Mouse (Mus musculus) lung, postnatal 25 days (tissue): Measurements from ENCODE around the gene Ap2a2.
"Not testable (repeated sequence)": the region's sequence is repeated elsewhere in the genome, so short reads cannot be mapped to it uniquely, and the experiment has no call there.

Experiments
- DNase-seq: peaks from one replicate; pipeline ENCODE4 v3.0.0; 2022; ENCODE audit warnings: low spot score

Gene Ap2a2

DNA sequence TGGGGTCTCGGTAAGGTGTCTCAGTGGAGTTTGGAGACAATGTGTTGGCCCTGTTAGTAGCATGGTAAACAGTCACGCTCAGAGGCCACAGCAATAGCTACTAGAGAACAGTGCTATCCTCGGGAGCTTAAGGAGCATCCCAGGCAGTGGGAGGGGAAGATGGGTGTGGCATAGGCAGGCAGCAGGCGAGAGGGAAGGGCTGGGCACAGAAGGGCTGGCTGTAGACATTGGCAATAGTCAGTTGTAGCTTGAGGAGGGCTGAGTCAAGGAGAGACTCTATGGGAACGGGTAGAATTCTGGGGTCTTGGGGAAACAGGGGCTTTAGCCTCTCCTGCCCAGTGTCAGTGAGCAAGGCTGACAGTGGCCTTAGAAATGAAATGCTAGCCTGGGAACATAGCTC lies 100.2 kb downstream of the Ap2a2 start:
- DNase-seq, result no peak

DNA sequence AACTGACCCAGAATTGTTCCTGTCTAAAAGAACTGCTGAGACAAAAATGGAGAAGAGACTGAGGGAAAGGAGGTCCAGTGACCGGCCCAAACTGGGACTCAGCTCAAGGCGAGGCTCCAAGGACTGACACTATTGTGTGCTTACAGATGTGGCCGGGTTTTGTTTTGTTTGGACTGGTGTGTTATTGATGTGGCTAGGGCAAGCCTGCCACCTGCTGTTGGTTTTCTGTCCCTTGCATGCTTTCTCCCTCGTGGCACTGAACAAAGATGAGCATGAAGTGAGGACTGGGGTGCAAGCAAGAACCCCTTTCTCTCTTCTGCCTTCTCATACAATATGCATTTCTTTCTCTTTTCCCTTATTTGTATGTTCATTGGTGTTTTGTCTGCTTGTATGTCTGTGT lies 104.2 kb downstream of the Ap2a2 start:
- peak; percentile 54 for DNase-seq

DNA sequence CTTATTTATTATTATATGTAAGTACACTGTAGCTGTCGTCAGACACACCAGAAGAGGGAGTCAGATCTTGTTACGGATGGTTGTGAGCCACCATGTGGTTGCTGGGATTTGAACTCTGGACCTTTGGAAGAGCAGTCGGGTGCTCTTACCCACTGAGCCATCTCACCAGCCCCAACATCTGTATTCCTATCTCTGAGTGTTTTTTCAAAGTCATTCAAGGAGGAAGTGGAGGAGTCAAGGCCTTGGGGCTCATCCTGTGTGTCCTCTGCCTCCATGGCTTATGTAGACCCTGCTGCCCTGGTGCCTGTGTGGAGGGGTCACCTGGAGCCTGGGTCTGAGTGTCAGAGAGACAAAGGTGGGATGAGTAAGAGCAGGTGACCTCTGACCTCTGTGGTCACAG lies 107.1 kb downstream of the Ap2a2 start:
- DNase-seq, result not testable (repeated sequence)

DNA sequence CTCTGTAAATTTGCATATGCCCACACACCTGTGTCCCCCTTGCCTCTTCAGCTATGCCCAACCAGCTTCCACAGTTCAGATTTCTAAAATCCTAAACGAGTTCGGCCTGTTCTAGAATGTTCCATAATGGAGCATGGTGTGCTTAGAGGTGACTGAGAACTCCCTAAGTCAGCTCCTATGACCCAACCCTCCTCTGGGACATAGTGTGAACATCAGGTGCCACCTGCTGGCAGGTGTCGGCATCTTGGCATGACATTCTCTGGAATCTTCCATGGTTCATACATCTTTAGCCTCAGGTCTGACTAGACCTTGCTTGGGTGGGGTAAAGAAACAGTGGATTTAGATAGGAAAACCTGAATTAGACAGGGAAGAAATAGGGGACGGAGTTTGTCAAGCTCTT lies 109.0 kb downstream of the Ap2a2 start:
- peak; percentile 16 for DNase-seq

DNA sequence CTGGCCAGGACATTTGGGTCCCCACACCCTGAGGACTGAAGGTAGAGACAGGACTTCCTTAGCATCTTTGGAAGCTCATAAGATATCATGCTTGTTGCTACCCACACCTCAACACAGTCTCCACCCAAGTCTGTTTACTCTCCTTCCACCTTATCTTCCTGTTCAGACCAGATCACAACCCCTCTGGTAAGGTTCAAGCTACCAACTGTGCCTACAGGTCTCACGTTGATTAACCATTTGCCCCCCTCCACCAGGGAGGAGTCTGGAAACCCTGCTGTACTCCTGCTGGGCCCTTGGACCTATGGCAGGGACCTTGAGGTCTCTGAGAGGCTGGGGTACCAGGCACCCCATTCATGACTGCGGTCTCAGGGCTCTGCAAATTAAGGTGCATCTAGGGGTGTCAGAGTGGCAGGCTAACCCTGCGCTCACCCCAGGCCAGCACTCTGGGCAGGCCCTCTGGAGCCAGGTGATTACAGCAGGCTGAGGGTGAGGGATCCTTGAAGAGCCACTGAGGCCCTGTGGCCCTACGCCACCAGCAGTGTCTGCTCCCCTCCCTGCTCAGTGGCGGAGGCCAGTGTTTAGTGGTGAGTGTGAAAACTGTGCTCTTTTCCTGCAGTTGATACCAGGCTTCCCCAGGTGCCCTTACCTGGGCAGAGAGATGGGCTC lies 109.8 kb downstream of the Ap2a2 start:
- no peak for DNase-seq

DNA sequence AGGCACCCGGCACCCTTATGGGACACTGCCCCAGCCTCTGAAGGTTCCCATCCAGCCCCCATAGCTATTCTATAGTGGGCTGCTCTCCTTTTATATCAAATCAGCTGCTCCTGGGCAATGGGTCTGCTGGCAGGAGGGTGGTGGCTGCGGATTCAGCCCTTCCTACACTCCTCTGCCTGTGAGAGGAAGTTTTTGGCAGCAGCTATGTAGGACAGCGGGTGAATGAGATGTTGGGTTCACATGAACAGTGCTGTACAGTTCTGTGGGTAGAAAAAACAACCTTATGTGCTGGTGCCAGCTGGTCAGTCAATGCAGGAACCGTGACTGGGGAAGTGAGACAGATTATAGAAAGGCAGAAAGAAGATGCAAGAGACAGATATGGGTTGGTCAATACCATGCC lies 116.9 kb downstream of the Ap2a2 start:
- no peak for DNase-seq
